Mouse (Mus musculus): ENCODE results near the gene Rrbp1. TPM values are rescaled to one million over a fixed set of nuclear protein-coding genes. Genes with fewer than 3 reads are reported as not detected.

Gene Rrbp1
- total RNA-seq, 2 experiments from 2014 or later = 40.8 to 43.1 TPM

DNA sequence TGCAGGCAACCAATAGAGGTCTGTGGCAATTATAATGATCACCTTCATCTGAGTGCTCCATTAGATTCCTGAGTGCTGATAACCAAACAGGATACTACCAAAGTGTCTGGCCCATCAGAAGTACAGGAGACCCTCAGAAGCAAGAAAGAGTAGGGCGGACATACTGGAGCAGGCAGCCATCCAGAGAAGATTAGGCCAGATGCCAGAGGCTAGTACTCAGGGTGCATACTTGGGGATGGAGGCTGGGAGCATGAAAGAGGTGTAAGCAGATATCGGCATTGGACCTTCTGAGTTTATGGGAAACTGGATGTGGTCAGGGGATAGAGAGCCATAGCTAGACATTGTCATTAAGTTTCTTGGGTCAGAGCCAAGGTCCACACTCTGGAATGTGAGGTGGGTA lies 40.2 kb downstream of the Rrbp1 start:
- intact Hi-C loops (cut with DNase I) = no loop called here
- no peak for DNase-seq

DNA sequence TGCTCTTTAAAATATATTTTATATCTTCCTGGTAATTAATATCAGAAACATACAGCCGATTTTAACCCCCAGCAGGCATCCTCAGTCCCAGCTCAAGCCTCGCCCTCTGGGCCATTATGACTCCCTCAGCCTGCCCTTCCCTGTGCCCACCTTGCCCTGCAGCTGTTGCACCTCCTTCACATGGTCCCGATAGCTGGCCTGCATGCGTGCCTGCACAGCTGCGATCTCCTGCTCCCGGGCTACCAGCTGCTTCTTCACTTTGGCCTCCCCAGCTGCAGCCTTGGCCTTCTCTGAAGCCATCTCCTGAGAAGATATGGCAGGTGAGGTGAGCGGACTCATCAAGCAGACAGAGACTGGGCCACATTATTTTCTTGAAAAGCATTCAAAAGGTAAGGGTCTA lies 41.8 kb downstream of the Rrbp1 start:
- intact Hi-C loops (cut with DNase I) = loop anchor here (5.0 kb wide), 1 partner anchor 52 kb away; the partner anchor contains the start of gene Dstn
- no peak for DNase-seq

DNA sequence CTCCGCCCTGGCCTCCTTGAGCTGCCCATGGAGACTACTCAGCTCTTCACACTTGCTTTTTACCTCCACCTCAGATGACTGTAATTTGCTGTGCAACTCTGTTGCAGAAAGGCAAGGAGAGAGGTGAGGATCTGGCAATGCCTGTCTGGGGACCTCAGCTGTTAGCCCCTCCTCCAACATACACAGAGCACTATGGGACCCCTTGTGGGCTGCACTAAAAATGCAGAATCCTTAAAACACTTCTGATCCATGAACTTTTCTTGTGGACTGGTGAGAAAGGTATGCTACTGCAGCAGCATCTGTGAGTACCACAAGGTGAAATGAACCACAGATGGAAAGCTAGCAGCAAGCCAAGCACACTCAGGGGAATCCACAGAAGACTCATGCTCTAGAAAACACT lies 47.7 kb downstream of the Rrbp1 start:
- intact Hi-C loops (cut with DNase I) = no loop called here
- no peak for DNase-seq

DNA sequence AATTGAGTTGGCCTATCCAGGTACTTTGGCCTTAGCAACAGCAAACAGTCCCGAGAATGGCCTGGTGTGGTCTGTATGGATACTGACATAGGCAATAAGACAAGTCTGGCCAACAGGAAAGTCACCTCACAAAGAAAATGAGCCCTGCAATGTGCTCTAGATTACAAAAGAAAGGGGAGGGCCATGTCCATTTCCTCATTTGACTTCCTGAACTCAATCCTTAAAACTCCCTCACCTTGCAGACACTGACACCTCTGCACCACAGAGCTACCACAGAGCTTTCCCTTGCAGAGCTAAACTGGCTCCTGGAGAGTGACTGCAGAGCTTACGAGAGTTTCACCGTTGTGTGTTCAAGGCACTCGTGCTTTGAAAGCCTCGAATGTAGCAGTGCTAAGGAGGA lies 48.9 kb downstream of the Rrbp1 start:
- no peak for DNase-seq
- intact Hi-C loops (cut with DNase I) = no loop called here

DNA sequence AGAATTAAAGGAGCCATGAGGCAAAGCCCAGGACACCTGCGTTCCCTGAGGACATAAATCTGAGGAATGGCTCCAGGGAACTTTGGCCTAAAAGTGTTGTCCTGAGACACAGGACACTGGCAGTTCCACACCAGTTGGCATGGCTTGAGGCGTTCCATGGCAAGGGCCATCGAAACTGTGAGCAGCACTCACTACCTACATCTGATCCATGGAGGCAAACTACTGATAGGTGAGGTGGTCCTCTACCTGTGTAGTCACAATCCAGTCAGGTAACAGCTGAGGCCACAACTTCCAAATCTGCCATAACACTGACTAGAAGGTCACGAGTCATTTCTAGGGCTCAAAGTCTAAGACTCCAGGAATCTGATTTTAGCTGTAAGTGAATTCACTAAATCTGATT lies 55.3 kb downstream of the Rrbp1 start:
- peak in 1 of 2 experiments; percentile 6 for DNase-seq
- intact Hi-C loops (cut with DNase I) = no loop called here

DNA sequence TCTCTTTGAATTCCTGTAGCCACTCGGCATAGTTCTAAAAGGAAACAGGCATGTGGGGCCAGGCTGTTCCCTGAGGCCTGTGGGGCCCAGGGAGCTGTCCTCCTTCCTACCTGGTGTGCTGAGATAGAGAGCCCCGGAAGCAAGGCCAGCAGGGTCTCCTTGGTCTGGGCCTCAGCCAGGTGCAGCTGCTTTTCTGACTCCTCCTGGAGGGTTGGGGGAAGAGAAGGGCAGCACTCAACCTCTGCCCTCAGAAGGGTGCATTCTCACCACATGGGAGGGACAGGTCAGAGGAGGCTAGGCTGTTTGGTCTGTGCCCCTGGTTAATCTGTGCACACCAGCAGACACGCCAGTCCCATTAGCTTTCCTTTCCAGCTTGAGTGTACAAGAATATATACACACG lies 56.1 kb downstream of the Rrbp1 start:
- intact Hi-C loops (cut with DNase I) = no loop called here
- DNase-seq = peak in 1 of 2 experiments; percentile 5

DNA sequence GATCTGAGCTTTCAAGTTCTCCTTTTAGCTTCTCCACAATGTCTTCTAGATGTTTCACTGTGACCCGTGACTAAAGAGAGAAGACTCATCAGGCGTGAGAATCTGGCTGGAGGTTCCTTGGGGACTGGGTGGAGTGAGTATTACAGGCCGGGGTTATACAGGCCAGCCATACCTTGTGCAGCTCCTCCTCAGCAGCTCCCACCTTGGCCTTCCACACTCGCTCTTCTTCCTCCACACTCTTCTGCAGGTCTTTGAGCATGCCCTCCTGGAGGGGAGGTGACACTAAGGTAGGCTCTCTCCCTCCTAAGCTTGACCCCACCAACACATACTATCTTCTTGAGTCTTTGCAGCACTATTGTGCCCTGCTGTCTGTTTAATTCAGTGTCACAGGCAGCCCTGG lies 57.1 kb downstream of the Rrbp1 start:
- intact Hi-C loops (cut with DNase I) = no loop called here
- no peak for DNase-seq

DNA sequence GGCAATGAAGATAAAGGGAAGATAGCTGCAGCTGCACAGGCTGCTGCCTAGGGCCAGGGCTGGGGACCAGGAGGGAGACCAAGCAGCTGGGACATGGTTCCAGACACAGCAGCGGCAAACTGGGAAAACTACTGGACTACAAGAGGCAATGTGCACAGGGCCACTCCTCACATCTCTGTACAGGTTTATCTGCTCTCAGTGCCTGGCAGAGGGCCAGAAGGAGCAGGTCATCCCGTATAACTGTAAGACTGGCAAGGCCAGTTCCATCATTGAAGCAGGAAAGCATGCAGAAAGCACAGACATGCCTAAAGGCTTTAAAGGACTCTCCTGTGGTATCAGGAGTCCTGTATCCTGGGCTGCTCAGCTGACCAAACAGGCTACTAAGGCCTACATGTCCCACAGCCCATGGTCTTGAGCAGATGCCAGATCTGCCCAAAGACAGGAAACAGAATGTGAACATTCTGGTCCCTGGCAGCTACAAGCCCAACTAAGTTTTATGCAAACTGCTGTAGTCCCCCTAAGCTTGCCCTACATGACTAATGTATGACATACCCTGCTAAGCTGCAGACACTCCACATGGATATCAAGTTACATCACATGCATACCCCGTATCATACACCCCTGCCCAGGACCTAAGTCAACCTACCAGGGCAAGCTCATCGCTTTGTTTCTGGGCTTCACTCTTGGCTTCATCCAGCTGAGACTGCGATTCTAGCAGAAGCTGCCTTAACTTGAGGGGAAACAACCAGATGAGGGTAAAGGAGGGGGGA lies 59.3 kb downstream of the Rrbp1 start:
- peak in 1 of 2 experiments; percentile 3 for DNase-seq
- intact Hi-C loops (cut with DNase I) = no loop called here

DNA sequence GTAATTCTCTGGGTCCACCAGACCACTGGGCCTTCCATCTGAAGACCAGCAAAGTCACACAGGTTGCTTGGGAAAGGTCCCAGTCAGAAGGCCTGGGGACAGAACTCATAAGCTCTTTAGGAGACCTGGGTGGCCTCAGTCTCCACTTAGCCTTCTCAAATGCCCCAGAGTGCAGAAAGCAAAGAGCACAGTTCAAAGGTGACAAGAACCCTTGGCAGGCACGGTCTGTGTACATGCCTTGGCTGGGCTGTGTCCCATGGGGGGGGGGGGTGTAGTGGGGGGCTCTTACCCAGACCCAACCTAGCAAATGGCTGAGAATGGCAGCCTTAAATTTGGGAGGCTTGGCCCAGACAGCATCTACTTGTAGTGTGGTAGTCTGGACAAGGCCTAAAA lies 60.0 kb downstream of the Rrbp1 start:
- no peak for DNase-seq

DNA sequence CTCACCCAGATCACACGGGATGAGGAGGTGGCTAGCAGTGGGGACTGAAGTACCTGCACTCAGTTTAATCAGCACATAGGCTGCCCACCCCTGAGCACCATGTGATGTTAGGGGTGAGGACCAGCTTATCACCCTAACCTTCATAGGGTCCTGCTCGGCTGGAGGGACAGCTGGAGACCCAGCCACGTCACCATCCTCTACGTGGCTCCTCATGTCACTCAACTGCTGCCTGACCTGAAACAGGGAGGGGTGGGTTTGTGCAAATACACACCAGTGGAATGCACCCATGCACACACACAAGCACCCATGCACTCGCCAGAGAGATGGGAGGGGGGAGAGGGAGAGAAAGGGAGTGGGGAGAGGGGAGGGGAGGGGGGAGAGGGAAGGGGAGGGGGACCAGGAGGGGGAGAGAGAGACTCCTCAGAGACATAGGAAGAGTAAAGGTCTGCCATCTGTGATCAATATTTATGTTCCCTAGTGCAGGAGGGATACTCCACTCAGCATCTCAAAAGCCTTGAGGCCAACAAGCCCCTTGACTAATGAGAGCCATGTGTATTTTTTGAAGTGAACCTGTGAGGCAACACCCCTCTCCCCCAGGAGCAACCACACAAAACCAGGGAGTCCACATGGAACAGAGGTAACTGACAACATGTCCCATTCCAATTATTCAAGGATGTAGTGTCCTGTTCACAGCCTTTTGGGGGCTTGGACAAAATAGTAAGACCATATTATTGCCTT lies 60.6 kb downstream of the Rrbp1 start:
- DNase-seq = peak in 1 of 2 experiments; percentile 10
- intact Hi-C loops (cut with DNase I) = no loop called here

More for the DNA sequence above, 60.0 kb downstream of the Rrbp1 start:
- intact Hi-C loops (cut with DNase I) = no loop called here

DNA sequence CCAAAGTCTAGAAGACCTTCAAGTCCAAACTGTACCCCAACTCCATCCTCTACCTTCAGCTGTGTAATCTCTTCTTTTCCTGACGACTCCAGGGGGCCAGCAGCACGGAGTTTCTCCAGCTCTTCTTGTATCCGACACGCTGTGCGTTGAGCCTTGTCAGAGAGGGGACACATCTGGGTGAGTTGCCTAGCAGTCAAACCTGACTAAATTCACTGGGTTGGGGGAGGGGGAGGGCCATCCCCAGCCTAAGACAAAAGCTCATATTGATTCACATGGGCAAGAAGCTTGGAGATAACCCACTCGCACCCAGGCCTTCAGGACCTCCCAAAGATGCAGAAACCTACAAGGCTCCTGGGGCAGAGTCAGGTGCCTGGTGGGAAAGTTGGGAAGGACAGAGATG lies 61.8 kb downstream of the Rrbp1 start:
- DNase-seq = peak in 1 of 2 experiments; percentile 8
- intact Hi-C loops (cut with DNase I) = no loop called here

DNA sequence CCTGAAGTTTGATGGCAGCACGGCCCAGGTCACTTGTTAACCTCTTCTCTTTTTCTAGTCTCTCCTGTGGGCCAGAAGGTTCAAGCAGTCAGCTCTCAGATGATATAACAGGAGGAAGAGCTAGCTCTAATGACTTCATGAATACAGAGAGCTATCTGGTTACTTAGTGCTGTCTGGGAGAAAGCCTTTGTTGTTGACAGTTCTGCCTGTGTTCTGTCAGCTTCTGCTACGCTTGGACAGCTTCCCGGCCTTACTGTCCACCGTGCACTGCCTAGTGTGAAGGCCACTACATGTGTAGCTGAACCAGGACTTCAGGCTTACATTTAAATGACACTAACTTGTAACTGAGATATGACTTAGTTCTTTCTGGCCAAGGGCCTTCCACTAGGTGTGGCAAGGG lies 62.6 kb downstream of the Rrbp1 start:
- DNase-seq = peak in 1 of 2 experiments; percentile 3
- intact Hi-C loops (cut with DNase I) = no loop called here

DNA sequence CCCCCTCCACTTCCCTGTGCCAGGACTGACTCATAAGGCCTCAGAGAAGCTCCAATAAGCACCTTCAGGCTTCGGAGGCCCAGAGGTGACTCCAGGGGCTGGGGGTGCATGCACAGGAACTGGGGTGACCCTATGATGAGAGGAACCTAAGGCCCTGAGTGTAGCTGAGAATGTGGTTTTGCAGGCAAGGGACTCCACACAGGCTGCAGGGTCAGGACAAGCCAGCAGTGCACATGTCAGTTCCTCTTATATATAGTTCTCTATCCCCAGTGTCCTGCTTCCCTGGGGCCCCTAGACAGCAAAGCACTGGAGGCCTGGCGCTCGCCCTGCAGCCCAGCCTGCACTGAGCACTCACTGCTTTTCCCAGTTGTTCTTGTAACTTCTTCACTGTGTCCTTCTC lies 63.1 kb downstream of the Rrbp1 start:
- peak in 1 of 2 experiments; percentile 10 for DNase-seq
- intact Hi-C loops (cut with DNase I) = no loop called here

DNA sequence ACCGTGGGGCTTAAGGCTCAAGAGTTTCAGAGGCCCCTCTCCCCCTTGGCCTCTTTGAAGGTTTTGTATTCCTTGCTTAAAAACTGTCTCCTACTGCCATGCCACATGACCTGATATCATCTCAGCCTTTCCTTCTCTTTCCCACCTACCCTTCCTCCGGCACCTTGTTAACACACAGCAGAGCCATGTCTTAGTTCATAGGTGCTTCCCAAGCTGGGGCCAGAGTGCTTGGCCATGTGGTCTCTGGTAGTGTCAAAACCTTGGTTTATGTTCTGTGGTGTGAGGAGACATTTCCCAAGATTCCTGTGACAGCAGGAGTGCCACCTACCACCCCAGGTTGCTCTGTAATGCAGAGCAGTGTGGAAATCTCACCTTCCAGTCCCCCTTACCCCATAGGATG lies 64.7 kb downstream of the Rrbp1 start:
- DNase-seq = no peak
- intact Hi-C loops (cut with DNase I) = no loop called here

DNA sequence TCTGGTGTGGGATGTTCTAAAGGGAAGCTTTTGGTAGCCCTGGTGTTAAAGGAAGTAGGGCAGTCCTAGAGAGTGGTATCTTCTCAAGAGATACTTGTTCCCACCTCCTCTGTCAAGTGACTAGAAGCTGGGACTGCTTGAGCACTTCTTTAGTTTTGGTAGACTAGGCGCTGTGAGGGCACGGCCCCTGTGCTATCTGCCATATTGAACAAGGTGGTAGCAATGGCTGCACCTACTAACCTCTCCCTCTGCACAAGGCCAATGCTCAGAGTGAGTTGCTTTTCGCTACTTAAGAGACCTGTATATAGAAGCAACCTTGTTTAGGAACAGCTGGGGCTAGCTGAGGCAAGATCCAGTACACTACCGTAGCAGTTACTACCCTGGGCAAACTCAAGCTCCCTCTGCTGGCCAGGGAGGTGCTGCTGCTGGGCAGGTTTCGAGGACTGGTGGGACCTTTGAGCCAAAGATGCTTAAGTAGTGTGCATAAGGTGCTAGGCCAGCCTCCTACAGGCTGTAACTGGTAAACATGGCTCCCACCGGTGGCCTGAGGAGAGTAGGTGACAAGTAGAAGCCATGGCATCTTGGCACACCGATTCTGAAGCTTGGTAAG lies 65.5 kb downstream of the Rrbp1 start:
- intact Hi-C loops (cut with DNase I) = no loop called here
- no peak for DNase-seq

DNA sequence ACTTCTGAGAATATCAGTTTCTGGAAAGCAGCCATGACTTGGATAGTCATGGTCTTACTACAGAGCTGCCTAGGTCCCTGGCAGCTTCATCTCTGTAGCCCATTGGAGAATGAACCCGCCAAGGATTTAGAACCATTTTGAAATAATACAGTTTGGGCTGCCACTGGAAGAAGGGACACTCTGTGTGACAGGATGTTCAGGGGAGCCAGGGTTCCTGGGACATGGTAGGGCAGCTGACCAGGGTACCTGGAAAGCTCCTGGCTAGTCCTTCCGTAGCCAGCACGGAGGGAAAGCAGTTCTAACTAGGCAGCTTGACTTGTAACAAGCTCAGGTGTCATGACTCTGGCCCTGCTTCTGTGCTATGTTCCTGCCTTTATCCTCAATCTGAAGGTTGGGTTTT lies 66.3 kb downstream of the Rrbp1 start:
- DNase-seq = no peak
- intact Hi-C loops (cut with DNase I) = no loop called here

DNA sequence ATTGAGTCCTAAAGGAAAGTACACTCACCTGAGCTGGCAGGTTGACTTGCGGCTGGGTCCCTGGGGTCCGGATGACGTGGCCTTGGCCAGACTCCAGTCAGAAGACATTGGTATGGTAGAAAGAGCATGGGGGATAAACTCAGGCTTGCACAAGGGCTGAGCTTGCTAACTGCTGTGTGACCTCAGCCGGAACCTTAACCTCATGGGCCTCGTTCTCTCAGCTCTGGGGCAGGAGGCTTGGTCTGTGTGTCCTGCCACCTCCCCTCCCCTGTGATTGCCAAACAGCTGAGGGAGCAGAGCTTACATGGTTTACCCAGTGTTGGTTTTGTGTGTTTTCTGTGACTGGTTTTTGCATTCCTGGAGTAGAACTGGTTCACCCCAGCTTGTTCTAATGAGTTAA lies 70.7 kb downstream of the Rrbp1 start:
- DNase-seq = no peak
- intact Hi-C loops (cut with DNase I) = no loop called here

DNA sequence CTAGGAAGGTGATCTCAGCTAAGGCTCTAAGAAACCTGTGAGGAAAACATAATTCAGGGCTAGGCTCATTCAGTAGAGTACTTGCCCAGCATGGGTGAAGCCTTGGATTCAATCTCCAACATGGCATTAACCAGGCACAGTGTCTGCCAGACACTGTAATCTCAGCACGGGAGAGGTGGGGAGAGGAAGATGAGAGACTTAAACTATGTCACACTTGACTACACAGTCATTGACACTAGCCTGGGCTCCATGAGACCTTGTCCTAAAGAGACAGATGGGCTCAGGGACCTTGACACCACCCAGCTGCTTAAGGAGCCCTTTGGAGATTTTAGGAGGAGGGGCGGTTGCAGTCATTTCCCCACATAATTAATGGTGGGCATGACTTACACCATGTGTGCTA lies 73.2 kb downstream of the Rrbp1 start:
- no peak for DNase-seq
- intact Hi-C loops (cut with DNase I) = no loop called here

DNA sequence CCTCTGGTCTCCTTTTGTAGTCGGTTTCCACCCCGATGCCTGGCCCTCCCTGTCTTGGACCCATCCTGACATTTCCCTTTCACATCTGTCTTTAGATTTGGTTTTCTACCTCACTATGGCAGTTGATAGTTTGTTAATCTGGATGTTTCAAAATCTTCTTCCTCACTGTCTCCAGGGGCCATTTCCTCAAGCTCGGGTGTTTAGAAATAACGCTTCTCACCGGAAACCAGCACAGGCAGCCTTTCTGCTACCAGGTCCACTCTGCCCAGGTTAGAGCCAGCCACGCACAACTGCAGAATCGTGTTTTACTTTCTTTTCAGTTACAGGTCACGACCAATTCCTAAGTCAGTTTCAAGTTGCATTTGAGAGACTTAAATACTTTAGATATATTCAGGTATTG lies 76.6 kb downstream of the Rrbp1 start:
- no peak for DNase-seq
- intact Hi-C loops (cut with DNase I) = no loop called here

DNA sequence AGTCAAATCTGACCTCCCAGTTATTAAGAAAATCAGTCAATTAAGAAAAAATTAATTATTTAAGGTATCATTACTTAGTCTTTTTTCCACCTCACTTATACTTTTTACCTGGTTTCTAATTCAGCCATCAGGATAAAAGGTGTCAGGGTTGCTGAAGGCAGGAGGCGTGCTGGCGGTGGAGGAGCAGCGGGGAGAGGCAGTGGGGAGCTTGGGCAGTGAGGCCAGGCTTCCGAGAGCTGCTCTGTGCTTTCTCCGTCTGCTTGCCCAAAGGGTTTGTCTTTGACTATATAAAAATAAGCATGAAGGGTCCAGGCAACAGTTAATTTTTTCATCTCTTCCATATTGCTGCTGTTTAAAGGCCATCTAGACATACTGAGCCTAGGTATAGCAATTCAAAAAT lies 77.5 kb downstream of the Rrbp1 start:
- no peak for DNase-seq
- intact Hi-C loops (cut with DNase I) = no loop called here

DNA sequence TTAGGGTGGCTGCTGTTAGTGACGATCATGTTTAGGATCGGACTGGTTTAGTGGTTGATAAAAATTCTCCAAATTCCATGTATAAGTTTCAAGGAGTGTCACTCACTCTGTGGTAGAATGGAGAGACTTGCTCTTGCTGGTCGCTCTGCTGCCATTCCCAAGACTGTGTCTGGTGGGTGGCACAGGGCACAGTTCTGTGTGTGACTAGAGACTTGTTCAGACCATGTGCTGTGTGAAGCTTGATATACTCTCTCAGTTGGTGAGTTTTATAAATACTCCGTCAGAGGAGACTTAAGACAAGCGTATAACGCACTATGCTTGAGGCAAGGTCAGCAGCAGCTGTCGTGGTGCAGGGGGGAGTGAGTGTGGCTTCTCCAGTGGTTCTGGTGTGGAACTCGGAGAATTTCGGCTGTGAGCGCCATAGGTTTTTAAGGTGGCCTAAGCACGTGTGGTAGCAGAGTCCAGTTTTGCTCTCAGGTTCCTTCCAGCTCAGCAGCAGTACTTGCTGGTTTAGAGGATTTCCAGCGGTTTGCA lies 78.7 kb downstream of the Rrbp1 start:
- intact Hi-C loops (cut with DNase I) = no loop called here
- no peak for DNase-seq
